Mouse (Mus musculus) heart, embryonic 14.5 days (tissue): Measurements from ENCODE around the gene Enpp7. TPM values are rescaled to one million over a fixed set of nuclear protein-coding genes. Genes with fewer than 3 reads are reported as not detected.

ENCODE experiments used
- ATAC-seq: fragments of 200-750 bp; cut with Nextera tagmentation; 2 replicates; pipeline ENCODE4 v1.8.0; 2017; ENCODE audit warnings: low read depth, moderate TSS enrichment; ENCODE audit not compliant: insufficient number of reproducible peaks, insufficient read depth, low FRiP score
- H3K27ac ChIP-seq, 2 experiments: fragments of 200-500 bp in 1 of 2; fragments of 300-500 bp in 1 of 2; sonication (generic) in 1 of 2; replicated peaks in 1 of 2; 2 replicates each; pipeline ENCODE4 v1.5.1; 2012 to 2014; ENCODE audit warnings: low read depth in 2 of 2, low read length in 2 of 2, control low read depth in 1 of 2, mild to moderate bottlenecking in 1 of 2, mixed read lengths in 1 of 2; ENCODE audit not compliant: control insufficient read depth in 1 of 2, insufficient read depth in 1 of 2
- H3K27me3 ChIP-seq: fragments of 300-500 bp; sonication (generic); 2 replicates; pipeline ENCODE4 v1.6.1; 2014; ENCODE audit warnings: mild to moderate bottlenecking, low read length, control low read depth; ENCODE audit not compliant: control insufficient read depth, insufficient read depth
- H3K36me3 ChIP-seq: fragments of 300-500 bp; sonication (generic); 2 replicates; pipeline ENCODE4 v1.6.1; 2014; ENCODE audit warnings: mild to moderate bottlenecking, control low read depth, low read length, mixed read lengths; ENCODE audit not compliant: control insufficient read depth, insufficient read depth
- H3K4me1 ChIP-seq, 2 experiments: fragments of 200-500 bp in 1 of 2; fragments of 300-500 bp in 1 of 2; sonication (generic) in 1 of 2; 2 replicates each; pipeline ENCODE4 v1.6.1; 2012 to 2014; ENCODE audit warnings: low read length in 2 of 2, control low read depth in 1 of 2, mixed read lengths in 1 of 2; ENCODE audit not compliant: control insufficient read depth in 2 of 2, insufficient read depth in 2 of 2
- H3K4me2 ChIP-seq: fragments of 300-500 bp; sonication (generic); 2 replicates; pipeline ENCODE4 v1.6.1; 2014; ENCODE audit warnings: mild to moderate bottlenecking, low read length
- H3K4me3 ChIP-seq, 2 experiments: fragments of 200-500 bp in 1 of 2; fragments of 300-500 bp in 1 of 2; sonication (generic) in 1 of 2; 2 replicates each; pipeline ENCODE4 v1.5.1; 2012 to 2014; ENCODE audit warnings: low read length in 2 of 2, mild to moderate bottlenecking in 2 of 2, control low read depth in 1 of 2, low read depth in 1 of 2, moderate library complexity in 1 of 2; ENCODE audit not compliant: control insufficient read depth in 1 of 2, insufficient read depth in 1 of 2
- H3K9ac ChIP-seq: fragments of 300-500 bp; sonication (generic); 2 replicates; pipeline ENCODE4 v1.6.1; 2014; ENCODE audit warnings: mild to moderate bottlenecking, low read length
- H3K9me3 ChIP-seq: fragments of 300-500 bp; sonication (generic); 2 replicates; pipeline ENCODE4 v1.6.1; 2016; ENCODE audit warnings: low read length, control low read depth; ENCODE audit not compliant: control insufficient read depth
- WGBS: fragments of 180-500 bp; shearing (Covaris S2); extraction: QIAGEN DNeasy Blood & Tissue Kit; methylation state at CpG from one replicate; pipeline ENCODE4 v1.1.7; 2014; 5-methylcytosine and 5-hydroxymethylcytosine counted together
- polyA plus RNA-seq: library from polyadenylated mRNA; unstranded; fragments of >200 nt; fragmentation: Nextera tagmentation; extraction: Ambion mirVana; gene quantifications from 2 replicates; pipeline ENCODE4 v1.2.1, GENCODE M21; 2014

Gene Enpp7
- polyA plus RNA-seq, result not detected in 2 replicates

DNA sequence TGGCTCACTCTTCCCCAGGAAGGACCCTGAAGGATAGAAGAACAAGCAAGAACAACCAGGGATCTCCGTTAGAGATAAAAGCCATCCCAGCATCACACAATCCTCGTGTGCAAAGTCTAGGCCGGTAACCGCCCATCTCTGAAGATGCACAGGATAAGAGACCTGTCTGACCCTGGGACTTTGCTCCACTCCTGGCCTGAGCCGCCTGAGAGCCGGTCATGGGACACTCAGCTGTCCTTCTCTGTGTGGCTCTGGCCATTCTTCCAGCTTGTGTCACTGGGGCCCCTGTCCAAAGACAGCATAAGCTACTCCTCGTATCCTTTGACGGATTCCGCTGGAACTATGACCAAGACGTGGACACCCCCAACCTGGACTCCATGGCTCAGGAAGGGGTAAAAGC, at the start of gene Enpp7:
Gene Enpp7 (plus strand): TSS at position 190 of the 400 bp plus-strand sequence.
- Histone ChIP-seq H3K9ac (no peak within 1 kb of the TSS), H3K4me1 (peaks cover 2 to 6% of the 10 kb centered on the region in 2 experiments; a peak in 3 of 4 replicates), H3K9me3 (no peaks in the 10 kb centered on the region), H3K4me2 (no peak within 1 kb of the TSS), H3K36me3 (no peaks in the 10 kb centered on the region), H3K27me3 (no peaks in the 10 kb centered on the region), H3K27ac (no peak within 1 kb of the TSS), H3K4me3 (no peak within 1 kb of the TSS)
- 84% methylated on average over 10 of the region's 10 CpGs for WGBS
- no peak for ATAC-seq

DNA sequence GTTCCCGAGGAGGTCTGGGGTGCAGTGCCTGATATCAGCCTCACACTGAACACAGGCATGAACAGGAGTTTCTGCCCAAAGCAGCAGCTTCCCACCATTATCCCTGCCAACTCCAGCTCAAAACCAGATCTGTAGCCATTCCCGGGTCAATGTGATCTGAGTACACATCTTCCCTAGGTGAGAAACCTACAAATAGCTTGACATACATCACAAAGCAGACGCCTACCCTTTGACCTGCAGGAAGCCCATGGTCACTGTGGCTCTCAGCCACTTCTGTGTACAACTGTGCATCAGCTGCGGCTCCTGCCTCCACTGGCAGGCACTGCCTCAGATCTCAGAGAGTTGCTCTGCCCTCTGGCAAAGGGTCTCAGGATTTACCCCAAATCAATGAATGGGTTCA, 48.3 kb upstream of the Enpp7 start:
- Histone ChIP-seq H3K27me3 (peaks cover 17% of the 10 kb centered on the region), H3K4me2 (no peak overlapping the region), H3K4me3 (no peak overlapping the region), H3K4me1 (no peaks in the 10 kb centered on the region), H3K36me3 (no peaks in the 10 kb centered on the region), H3K27ac (no peak overlapping the region), H3K9ac (no peak overlapping the region), H3K9me3 (no peaks in the 10 kb centered on the region)
- WGBS, result 71% methylated on average over 4 of the region's 4 CpGs
- ATAC-seq, result no peak

DNA sequence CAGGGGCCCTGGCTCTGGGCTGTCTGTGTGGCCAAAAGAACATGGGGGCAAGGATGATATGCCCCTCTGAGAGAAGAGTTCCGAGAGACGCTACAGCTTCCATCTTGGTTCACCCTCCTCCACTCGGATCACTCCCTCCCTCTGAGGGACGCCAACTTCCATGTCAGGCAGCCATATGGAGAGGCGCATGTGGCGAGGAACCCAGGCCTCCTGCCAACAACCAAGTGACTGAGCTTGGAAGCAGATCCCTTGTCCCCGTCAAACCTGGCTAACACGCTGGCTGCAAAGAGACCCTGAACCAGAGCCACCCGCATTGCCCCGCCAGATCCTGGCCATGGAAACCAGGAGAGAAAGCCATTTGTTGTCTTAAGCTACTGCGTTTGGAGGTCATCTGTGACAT, 47.4 kb upstream of the Enpp7 start:
- Histone ChIP-seq H3K27me3 (peaks cover 17% of the 10 kb centered on the region), H3K9me3 (no peaks in the 10 kb centered on the region), H3K27ac (no peak overlapping the region), H3K4me3 (no peak overlapping the region), H3K9ac (no peak overlapping the region), H3K36me3 (no peaks in the 10 kb centered on the region), H3K4me2 (no peak overlapping the region), H3K4me1 (no peaks in the 10 kb centered on the region)
- WGBS, result 72% methylated on average over 11 of the region's 11 CpGs
- no peak for ATAC-seq

DNA sequence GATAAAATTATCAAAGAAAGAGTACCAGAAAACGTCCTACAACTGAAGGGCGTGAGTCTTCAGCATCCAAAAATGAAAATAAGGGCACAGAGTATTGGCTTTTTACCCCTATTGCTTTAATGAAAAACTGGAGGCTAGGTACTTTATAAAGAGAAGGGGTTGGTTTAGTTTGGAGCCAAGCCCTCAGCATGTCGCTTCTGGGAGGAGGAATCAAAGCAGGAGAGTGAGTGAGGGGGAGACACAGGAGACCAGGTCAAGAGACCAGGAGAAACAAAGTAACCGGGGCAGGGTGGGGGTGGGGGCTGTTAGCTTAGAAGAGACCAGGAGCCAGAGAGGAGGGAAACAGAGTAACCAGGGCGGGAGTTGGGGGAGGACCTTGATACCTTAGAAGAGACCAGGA, 46.7 kb upstream of the Enpp7 start:
- Histone ChIP-seq H3K9ac (no peak overlapping the region), H3K4me1 (no peaks in the 10 kb centered on the region), H3K27me3 (peaks cover 21% of the 10 kb centered on the region), H3K4me3 (no peak overlapping the region), H3K36me3 (no peaks in the 10 kb centered on the region), H3K4me2 (no peak overlapping the region), H3K27ac (no peak overlapping the region), H3K9me3 (no peaks in the 10 kb centered on the region)
- ATAC-seq, result no peak
- 38% methylated on average over 5 of the region's 5 CpGs for WGBS

DNA sequence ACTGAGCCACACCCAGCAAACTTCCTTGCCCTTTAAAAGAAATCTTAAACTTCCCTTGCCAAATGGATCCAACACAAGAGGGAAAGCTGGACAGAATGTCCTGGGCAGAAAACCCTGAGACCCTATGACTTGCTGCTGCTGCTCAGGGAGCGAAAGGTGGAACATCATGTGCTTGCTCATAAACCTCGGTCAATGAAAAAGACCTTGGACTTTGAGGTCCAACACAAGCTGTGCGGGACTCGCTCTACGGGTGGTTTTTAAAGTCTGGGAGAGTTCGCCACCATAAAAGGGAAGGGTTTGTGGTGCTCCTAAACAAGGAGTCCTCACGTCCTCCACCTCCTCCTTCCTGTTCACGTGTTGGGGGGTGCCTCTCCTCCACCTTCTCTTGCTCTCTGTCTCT, 42.1 kb upstream of the Enpp7 start:
- no peak overlapping the region for H3K4me3 ChIP-seq
- H3K4me1 ChIP-seq, result no peaks in the 10 kb centered on the region
- no peak overlapping the region for H3K9ac ChIP-seq
- no peaks in the 10 kb centered on the region for H3K36me3 ChIP-seq
- H3K4me2 ChIP-seq, result no peak overlapping the region
- no peak for ATAC-seq
- no peaks in the 10 kb centered on the region for H3K9me3 ChIP-seq
- peaks cover 13% of the 10 kb centered on the region for H3K27me3 ChIP-seq
- WGBS, result 80% methylated on average over 8 of the region's 8 CpGs
- no peak overlapping the region for H3K27ac ChIP-seq

DNA sequence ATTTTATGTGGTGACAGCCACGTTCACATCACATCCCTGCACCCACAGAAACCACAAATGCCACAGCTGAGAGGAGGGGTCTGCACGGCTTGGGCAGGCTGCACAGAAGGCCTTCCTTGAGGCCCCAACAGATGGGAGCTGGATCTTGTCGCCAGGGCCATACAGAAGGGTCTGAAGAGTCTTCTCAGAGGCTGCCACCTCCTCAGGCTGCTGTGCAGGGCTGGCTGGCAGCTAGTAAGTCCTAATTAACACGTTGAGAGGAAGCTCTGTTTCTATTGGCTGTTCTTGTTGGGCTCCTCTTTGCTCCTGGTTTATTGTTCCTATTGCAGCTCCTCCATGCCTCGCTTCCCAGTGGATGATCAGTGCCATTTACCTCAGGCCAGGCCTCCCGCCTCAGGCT, 33.0 kb upstream of the Enpp7 start:
- no peak for ATAC-seq
- no peaks in the 10 kb centered on the region for H3K36me3 ChIP-seq
- H3K9me3 ChIP-seq, result no peaks in the 10 kb centered on the region
- H3K4me1 ChIP-seq, result peaks cover 14 to 18% of the 10 kb centered on the region in 2 experiments
- no peak overlapping the region for H3K4me3 ChIP-seq
- no peak overlapping the region for H3K9ac ChIP-seq
- H3K27me3 ChIP-seq, result peaks cover 19% of the 10 kb centered on the region
- 44% methylated on average over 6 of the region's 6 CpGs for WGBS
- no peak overlapping the region for H3K4me2 ChIP-seq
- H3K27ac ChIP-seq, result no peak overlapping the region

DNA sequence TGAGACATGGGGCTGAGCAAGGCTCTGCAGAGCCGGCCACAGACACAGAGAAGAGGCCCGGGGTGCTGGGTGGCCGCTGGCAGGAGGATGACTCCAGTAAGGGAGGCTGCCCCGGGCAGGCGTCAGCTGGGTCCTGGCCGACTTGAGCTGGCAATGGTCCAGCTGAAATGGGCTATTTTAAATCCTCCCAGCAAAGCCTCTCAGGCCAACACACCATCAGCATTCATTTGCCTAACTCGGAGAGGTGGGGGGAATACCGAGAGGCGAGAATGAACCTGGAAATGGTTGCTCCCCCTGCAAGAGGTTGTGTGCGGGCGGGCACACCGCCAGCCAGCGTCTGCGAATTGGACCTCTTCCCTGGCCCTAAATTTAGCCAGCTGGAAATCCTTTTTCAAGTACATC, 30.9 kb upstream of the Enpp7 start:
- H3K27me3 ChIP-seq, result peaks cover 6% of the 10 kb centered on the region
- WGBS, result 24% methylated on average over 14 of the region's 14 CpGs
- H3K4me3 ChIP-seq, result no peak overlapping the region
- H3K9ac ChIP-seq, result no peak overlapping the region
- ATAC-seq, result peak; percentile 62
- H3K27ac ChIP-seq, result peak overlapping the region; percentile 45 to 56; a peak in 2 of 4 replicates
- peak overlapping the region; percentile 40 for H3K4me2 ChIP-seq
- no peaks in the 10 kb centered on the region for H3K9me3 ChIP-seq
- no peaks in the 10 kb centered on the region for H3K36me3 ChIP-seq
- peaks cover 14 to 18% of the 10 kb centered on the region in 2 experiments for H3K4me1 ChIP-seq

DNA sequence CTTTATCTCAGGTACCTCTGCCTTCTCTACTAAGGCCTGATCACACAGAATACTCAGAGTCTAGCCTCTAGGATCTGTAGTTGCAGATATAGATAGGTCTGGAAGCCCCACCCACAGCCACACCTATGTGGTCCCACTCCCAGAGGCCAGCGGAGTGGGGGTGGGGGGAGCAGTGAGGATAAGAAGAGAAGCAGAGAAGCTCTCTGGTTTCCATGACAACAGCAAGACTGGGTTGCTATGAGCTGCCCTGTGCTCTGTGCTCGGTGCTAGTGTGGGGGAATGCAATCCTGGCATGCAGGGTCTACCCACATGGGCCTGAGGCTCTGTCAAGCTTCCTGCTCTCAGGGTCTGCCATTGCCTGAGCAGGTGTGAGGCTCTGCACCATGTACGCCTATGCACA, 27.3 kb upstream of the Enpp7 start:
- H3K9me3 ChIP-seq, result no peaks in the 10 kb centered on the region
- no peak overlapping the region for H3K9ac ChIP-seq
- H3K4me1 ChIP-seq, result peaks cover 14 to 18% of the 10 kb centered on the region in 2 experiments
- 65% methylated on average over 3 of the region's 3 CpGs for WGBS
- H3K4me2 ChIP-seq, result no peak overlapping the region
- no peaks in the 10 kb centered on the region for H3K36me3 ChIP-seq
- H3K4me3 ChIP-seq, result no peak overlapping the region
- ATAC-seq, result no peak
- H3K27me3 ChIP-seq, result peaks cover 10% of the 10 kb centered on the region
- no peak overlapping the region for H3K27ac ChIP-seq
